Mouse (Mus musculus) gastrocnemius, adult 2 months (tissue): ENCODE measurements around the gene Zc3h12c. TPM values are rescaled to one million over a fixed set of nuclear protein-coding genes. Genes with fewer than 3 reads are reported as not detected.
"Not testable (repeated sequence)": the region's sequence is repeated elsewhere in the genome, so short reads cannot be mapped to it uniquely, and the experiment has no call there.

Experiments
- DNase-seq: peaks from one replicate; pipeline ENCODE4 v3.0.0; 2022
- H3K27ac ChIP-seq: fragments of 200-600 bp; 2 replicates; pipeline ENCODE4 v1.8.1; 2022; ENCODE audit warnings: mild to moderate bottlenecking
- H3K4me3 ChIP-seq: fragments of 200-600 bp; 2 replicates; pipeline ENCODE4 v1.8.1; 2022; ENCODE audit warnings: mild to moderate bottlenecking, moderate library complexity
- CTCF ChIP-seq: fragments of 200-600 bp; IDR thresholded peaks from 2 replicates; pipeline ENCODE4 v1.8.1; 2022; ENCODE audit warnings: antibody characterized with exemption, mild to moderate bottlenecking, moderate library complexity
- intact Hi-C: fragments of 180-260 bp; cut with DNase I; formaldehyde crosslinking; loops from one replicate; pipeline ENCODE4 v1.15.1; 2025
- microRNA-seq: library from miRNA; unstranded; fragments of <30 nt; microRNA quantifications from one replicate; pipeline ENCODE4 v1.2.0, GENCODE M21; 2021
- total RNA-seq, 2 experiments: library from RNA; stranded (reverse); gene quantifications; 2 replicates each; pipeline ENCODE4 v1.2.3; 2021

The Zc3h12c gene
- total RNA-seq, 2 experiments from 2014 or later, result 7.8 to 9.8 TPM

DNA sequence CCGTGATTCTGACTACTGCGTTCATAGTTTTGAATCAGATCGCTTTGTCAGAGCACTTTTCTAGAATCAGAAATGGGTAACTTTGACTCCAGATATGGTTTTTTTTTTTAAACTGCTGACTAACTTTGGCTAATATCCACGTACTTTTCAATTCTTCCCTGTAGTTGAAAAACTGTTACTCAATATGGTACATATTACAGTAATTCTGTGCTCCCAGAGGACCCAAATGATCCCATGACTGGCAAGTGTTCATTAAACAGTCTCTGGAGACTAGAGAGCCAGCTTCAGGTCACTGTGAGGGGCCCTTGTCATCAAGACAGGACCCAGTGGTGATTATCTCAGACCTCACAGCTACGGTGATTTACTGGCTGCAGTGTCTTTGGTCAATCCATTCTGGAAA, 76.1 kb downstream of the Zc3h12c start:
- intact Hi-C loops, result loop anchor here (10.0 kb wide), 1 partner anchor 758 kb away; no protein-coding TSS in a partner anchor
- H3K4me3 ChIP-seq, result no peak overlapping the region
- TF ChIP-seq CTCF, result no peak
- no peak for DNase-seq
- no peak overlapping the region for H3K27ac ChIP-seq

DNA sequence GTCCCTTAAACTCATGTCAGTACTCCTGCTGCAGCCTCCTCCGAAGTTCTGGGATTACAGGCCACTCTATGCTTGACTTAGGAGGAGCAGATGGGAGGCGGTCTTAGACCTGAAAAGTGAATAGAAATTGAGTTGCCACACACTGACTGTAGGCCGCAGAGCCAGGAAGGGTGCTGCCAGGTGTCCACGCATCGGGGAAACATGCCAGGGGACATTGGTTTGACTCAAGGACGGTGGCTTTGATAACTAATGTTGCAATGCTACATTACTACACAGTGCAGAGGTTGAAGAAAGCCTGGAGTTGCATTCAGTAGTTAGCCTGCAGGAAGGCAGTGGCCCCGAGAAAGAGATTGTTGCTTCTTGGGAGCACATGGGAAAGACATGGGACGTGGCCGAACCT, 76.6 kb downstream of the Zc3h12c start:
- no peak overlapping the region for H3K27ac ChIP-seq
- no peak for DNase-seq
- H3K4me3 ChIP-seq, result no peak overlapping the region
- intact Hi-C loops, result loop anchor here (10.0 kb wide), 1 partner anchor 757 kb away; no protein-coding TSS in a partner anchor
- TF ChIP-seq CTCF, result no peak

DNA sequence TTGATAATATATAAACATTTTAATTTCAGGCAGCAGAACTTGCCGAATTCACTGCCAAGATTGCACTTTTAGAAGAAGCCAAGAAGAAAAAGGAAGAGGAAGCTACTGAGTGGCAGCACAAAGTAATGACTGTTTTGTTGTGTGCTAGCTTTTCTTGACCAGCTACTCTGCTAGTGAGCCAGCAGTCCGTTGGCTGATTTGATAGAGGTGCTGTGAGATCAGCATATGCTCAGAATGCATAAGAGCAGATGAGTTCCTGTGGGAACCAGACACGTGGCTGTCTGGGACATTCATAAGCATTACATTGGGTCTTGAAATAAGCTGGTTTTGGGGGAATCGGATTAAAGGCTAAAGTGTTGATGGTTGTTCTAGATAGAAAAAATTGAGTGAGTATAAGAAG, 86.0 kb downstream of the Zc3h12c start:
- intact Hi-C loops, result no loop called here
- no peak overlapping the region for H3K27ac ChIP-seq
- no peak for DNase-seq
- H3K4me3 ChIP-seq, result no peak overlapping the region
- TF ChIP-seq CTCF, result no peak

DNA sequence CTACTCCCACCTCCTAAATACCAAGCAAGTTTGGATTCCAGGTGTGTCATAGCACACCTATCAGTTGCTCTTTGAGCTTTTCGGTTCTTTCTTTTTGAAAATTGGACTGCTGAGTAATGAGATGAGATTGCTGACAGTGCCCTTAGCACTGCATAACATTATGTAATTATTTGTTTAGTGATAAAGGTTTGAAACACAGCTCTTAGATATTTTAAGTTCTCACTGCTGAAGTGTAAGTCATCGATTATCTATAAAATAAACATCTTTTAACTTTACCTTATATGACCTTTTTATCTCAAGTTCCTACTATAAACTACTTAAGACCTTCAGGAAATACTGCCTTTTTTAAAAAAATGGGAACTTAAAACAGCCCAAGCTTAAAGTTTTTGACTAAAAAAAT, 86.4 kb downstream of the Zc3h12c start:
- H3K27ac ChIP-seq, result no peak overlapping the region
- no peak overlapping the region for H3K4me3 ChIP-seq
- intact Hi-C loops, result no loop called here
- TF ChIP-seq CTCF, result no peak
- DNase-seq, result no peak

DNA sequence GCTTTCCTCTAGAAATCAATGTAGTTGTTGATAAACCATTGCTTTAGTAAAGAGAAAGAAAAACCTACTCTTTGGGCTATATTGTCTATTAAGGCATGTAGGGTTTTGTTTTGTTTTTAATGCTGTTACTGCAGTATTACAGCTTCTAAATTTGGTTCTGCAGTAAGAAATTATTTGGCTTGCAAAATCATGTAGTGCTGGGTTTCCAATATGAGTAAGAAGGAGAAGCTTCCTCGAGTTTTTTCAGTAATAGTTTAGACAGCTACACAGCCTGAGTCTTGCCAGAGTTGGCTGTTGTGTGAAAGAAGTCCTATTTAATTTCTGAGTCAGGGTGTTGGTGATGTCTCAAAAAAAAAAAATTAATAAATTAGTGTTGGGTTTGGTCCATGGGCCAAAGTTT, 90.7 kb downstream of the Zc3h12c start:
- Histone ChIP-seq H3K4me3 (no peak overlapping the region), H3K27ac (no peak overlapping the region)
- intact Hi-C loops, result no loop called here
- DNase-seq, result no peak
- no peak for TF ChIP-seq CTCF

DNA sequence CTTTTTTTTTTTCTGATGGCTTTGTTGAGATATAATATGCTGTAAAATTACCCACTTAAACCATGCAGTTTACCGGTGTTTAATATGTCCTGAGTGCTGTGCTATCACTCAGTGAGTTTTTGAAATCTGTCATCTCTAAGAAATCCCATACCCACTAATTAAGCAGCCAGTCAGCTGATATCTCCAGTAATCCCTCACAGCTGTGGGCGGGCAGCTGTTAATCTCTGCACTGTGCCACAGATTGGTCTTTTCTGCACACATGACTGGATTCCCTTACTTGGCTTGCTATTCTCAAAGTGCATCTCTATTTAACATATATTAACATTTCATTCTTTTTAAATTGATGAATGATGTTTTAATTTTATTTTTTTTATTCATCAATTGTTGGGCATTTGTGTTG, 92.3 kb downstream of the Zc3h12c start:
- Histone ChIP-seq H3K4me3 (no peak overlapping the region), H3K27ac (no peak overlapping the region)
- intact Hi-C loops, result no loop called here
- no peak for TF ChIP-seq CTCF
- DNase-seq, result no peak

DNA sequence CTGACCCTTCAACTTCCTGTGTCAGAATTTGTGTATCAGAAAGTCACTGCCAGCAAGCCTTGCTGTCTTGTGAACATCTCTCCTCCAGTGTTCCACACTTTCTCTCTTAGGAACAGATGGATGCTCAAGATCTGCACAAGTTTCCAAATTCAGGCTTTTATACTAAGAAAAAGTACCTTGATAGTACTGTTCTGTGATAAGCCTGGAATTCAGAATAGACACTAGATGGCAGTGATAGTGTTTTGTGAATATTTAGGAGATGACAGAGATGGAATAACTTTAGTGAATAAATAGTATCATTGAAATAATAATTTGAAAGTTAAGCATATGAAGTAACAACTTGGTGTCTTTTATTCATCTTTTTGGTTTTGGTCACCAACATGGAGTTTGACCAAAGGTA, 96.2 kb downstream of the Zc3h12c start:
- intact Hi-C loops, result no loop called here
- TF ChIP-seq CTCF, result no peak
- H3K27ac ChIP-seq, result no peak overlapping the region
- no peak for DNase-seq
- H3K4me3 ChIP-seq, result no peak overlapping the region

DNA sequence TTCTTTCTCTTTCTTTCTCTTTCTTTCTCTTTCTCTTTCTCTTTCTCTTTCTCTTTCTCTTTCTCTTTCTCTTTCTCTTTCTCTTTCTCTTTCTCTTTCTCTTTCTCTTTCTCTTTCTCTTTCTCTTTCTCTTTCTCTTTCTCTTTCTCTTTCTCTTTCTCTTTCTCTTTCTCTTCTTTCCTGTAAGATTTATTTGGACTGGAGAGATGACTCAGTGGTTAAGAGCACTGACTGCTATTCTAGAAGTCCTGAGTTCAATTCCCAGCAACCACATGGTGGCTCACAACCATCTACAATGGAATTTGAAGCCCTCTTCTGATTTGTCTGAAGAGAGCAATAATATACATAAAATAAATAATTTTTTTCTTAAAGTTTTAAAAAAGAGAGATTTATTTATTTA, 97.0 kb downstream of the Zc3h12c start:
- H3K27ac ChIP-seq, DNase-seq, intact Hi-C loops, H3K4me3 ChIP-seq: not testable (repeated sequence)

DNA sequence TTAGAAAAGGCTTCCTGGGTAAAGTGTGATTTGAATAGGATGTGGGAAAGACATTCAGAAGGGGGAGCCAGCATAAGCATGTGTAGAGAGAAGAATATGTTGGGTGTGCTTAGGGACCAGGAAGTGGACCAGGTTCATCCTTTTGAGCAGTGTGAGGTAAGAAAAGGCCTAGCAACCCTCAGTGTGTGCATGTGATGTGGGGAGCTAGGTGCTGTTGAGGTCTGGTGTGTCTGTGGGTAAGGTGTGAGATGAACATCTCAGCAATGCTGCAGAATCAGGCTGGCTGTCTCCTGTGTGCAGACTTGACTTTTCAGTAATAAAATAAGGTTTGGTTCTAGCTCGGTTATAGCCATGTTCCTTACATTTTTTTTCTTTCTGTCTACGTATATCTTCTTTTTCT, 98.3 kb downstream of the Zc3h12c start:
- intact Hi-C loops, result no loop called here
- TF ChIP-seq CTCF, result no peak
- Histone ChIP-seq H3K4me3 (no peak overlapping the region), H3K27ac (no peak overlapping the region)
- no peak for DNase-seq

Small RNA genes within 50 kb of the gene (microRNA-seq; reads per million reads assigned to microRNA genes)
- gene Gm27686 (not detected), gene Mir6244 (not detected)

Other genes starting within 250 kb of the Zc3h12c start
- gene Fdx1, start 205.0 kb downstream of the Zc3h12c start, total RNA-seq, result 10 to 100 TPM; 37.0 to 47.5 TPM
- gene Rdx, start 121.4 kb downstream of the Zc3h12c start, total RNA-seq, result 100 to 1,000 TPM; 118 to 125 TPM